Mouse (Mus musculus) CD8-positive naive resting alpha-beta T cell, adult 2 months (primary cell): ENCODE results near the gene Tmem80.

Experiments
- DNase-seq, 2 experiments: peaks; one replicate each; pipeline ENCODE4 v3.0.0; 2022; ENCODE audit warnings: low read depth in 2 of 2, low spot score in 2 of 2

Gene Tmem80

GRCm38 (mm10) chr7:141324686-141325085, 2.9 kb upstream of the Tmem80 start:
- DNase-seq = no peak

- peak; percentile 8 to 36 for DNase-seq
These were observed 743 bp upstream of the Tmem80 start for GRCm38 (mm10) chr7:141326546-141327446.

GRCm38 (mm10) chr7:141328373-141328990, 943 bp downstream of the Tmem80 start:
- no peak for DNase-seq

GRCm38 (mm10) chr7:141330706-141331105, 3.2 kb downstream of the Tmem80 start:
- no peak for DNase-seq

GRCm38 (mm10) chr7:141331990-141332389, 4.5 kb downstream of the Tmem80 start:
- DNase-seq = no peak

GRCm38 (mm10) chr7:141335044-141335579, 7.6 kb downstream of the Tmem80 start:
- no peak for DNase-seq

GRCm38 (mm10) chr7:141335682-141336081, 8.1 kb downstream of the Tmem80 start:
- DNase-seq = no peak

DNA sequence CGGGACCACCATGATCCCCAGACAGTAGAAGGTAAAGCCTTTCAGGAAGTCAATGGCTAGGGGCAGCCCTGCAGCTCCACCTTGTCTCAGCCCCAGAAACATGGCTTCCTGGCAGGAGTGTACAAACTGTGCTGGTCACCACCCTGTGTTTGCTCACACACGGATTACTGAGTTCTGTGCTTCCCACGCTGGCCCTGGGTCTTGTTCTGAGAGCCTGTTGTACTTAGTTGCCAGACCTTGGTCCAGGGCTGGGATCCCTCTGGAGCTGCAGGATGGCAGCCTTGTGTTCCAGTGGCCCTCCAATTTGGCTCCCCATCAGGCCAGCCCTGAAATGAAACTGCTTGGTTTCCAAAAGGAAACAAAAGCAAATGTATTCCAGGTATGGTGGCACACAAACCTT, 8.8 kb downstream of the Tmem80 start:
- DNase-seq = no peak

GRCm38 (mm10) chr7:141337716-141338416, 10.3 kb downstream of the Tmem80 start:
- DNase-seq = no peak

DNA sequence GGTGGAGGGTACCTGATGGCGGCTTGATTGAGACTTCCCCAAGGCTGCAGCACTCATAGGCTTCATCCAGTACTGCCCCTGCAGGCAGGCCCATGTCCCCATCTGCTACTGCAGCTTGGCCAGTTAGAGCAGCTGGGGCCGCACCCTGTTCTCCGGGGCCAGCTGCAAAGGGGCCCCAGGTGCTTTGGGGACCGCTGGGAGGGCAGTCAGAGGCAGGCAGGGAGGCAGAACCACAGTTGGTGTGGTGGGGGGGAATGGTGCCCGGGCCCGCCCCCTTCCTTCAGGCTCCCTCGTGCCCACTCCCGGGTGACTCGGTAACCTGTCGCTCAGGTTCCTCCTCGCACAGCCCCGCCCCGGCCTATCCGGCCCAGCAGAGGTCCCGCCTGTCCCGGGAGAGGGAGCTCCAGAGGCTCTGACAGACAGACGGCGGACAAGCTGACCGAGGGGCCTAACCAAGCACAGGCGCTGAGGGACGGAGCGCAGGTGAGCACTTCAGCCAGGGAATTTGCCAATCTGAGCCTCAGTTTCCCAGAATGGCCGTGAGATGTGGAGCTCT, 11.1 kb downstream of the Tmem80 start, which contains the start of gene Eps8l2:
Gene Eps8l2 (plus strand): TSS at position 305 of the 556 bp plus-strand sequence.
- no peak for DNase-seq

DNA sequence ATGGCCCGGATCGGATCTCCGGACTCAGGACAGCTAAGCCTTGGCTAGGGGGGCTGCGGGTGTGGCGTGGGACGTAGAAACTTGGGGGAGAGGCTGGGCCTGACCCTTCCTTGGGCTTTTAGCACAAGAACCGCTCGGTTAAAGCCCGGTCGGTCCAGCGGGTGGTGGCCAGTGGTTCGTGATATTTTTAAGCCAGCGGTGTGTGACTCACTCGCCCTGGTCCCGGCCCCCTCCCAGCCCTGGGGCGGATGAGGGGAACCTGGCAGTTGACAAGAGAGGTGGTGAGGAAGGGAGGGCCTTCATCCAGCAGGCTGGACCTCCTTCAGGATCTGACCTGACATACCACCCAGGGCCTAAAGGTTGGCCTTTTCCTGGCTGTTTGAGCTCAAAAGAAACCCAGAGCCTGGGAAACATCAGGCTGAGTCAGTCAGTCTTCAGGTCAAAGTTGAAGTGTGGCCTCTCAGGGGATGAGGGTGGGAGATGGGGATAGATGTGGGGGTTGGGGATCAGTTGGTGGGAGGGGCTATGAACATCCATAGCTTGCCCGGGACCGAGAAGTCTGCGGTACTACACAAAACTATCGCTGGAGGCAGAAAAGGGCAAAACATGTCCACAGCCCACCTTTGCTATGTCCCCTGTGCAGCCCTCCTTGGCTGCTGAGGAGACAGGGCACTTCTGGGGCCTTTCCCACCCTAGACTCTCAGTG, 11.8 kb downstream of the Tmem80 start:
- DNase-seq = no peak

- no peak for DNase-seq
These were observed 12.5 kb downstream of the Tmem80 start for GRCm38 (mm10) chr7:141340023-141340422.

GRCm38 (mm10) chr7:141340476-141340875, 12.9 kb downstream of the Tmem80 start:
- no peak for DNase-seq

- no peak for DNase-seq
These were observed 14.2 kb downstream of the Tmem80 start for GRCm38 (mm10) chr7:141341689-141342226.

GRCm38 (mm10) chr7:141343230-141343629, 15.7 kb downstream of the Tmem80 start:
- DNase-seq = no peak

DNA sequence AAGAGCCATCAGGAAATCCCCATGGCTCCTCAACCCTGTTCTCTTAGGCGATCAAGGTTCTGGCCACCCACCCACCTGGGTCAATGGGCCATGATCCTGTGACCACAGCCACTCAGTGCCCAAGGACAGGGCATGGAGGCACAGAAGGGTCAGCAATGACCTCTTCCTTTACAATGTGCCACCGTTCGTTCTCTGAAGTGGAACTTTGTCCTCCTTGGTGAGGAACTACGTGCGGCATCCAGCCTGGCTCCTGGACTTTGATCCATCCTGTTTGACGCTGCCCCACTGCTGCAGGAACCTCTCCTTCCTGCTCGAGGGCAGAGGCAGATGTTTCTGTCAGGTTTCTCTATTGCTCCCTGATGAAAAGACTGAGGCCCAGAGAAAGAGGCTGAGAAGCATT, 16.2 kb downstream of the Tmem80 start:
- DNase-seq = no peak

- peak in 1 of 2 experiments; percentile 37 for DNase-seq
These were observed 17.2 kb downstream of the Tmem80 start for GRCm38 (mm10) chr7:141344787-141345186.

DNA sequence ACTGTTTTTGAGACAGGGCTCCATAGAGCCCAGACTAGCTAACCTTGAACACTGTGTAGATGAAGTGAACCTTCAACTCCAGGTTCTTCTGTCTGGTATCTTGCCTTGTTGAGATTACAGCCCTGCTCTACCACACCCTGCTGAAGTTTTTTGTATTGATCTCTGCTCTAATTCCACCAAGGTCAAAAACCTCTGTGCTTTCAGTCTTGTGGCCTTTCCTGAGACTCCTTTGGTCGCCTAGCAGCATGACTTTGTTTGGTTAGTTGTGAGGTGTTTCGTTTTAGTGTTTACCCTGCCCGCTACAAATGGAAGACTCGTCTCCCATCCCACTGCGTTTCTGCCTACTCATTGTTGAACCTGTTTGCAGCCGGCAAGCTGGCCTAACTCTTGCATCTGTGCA, 23.5 kb downstream of the Tmem80 start:
- no peak for DNase-seq

DNA sequence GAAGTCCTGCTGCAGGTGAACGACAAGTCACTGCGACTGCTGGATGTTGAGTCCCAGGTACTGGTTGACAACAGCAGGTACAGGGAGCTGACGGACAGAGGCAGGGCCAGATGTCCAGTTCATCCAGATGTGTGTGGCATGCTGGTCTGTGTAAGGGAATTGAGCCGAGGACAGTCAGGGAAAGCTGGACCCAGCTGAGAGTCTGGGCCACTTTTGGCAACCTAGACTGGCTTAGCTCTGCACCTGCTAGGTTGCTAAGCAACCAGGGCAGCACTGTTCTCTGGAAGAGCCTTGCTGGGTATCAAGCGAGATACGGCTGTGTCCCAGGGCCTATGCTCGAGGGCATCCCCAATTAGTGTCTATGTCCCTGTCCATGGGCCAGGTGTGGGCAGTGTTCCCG, 27.5 kb downstream of the Tmem80 start:
- no peak for DNase-seq

- no peak for DNase-seq
These were observed 28.2 kb downstream of the Tmem80 start for GRCm38 (mm10) chr7:141355626-141356326.
